Mouse (Mus musculus) limb, embryonic 12.5 days (tissue): ENCODE results near the gene Tomm40. TPM values are rescaled to one million over a fixed set of nuclear protein-coding genes. Genes with fewer than 3 reads are reported as not detected.

ENCODE experiments used
- ATAC-seq: fragments of 200-750 bp; cut with Nextera tagmentation; 2 replicates; pipeline ENCODE4 v1.8.0; 2017; ENCODE audit warnings: low read depth, moderate TSS enrichment; ENCODE audit not compliant: insufficient number of reproducible peaks, insufficient read depth, low FRiP score, low TSS enrichment
- H3K27ac ChIP-seq: fragments of 300-500 bp; sonication (generic); 2 replicates; pipeline ENCODE4 v1.5.1; 2016; ENCODE audit warnings: mild to moderate bottlenecking, moderate library complexity
- H3K27me3 ChIP-seq: fragments of 300-500 bp; sonication (generic); 2 replicates; pipeline ENCODE4 v1.6.1; 2016; ENCODE audit warnings: mild to moderate bottlenecking, moderate library complexity
- H3K36me3 ChIP-seq: fragments of 300-500 bp; sonication (generic); 2 replicates; pipeline ENCODE4 v1.6.1; 2016; ENCODE audit warnings: mild to moderate bottlenecking, moderate library complexity
- H3K4me1 ChIP-seq: fragments of 300-500 bp; sonication (generic); replicated peaks from 2 replicates; pipeline ENCODE4 v1.6.1; 2016
- H3K4me2 ChIP-seq: fragments of 300-500 bp; sonication (generic); 2 replicates; pipeline ENCODE4 v1.6.1; 2016; ENCODE audit warnings: mild to moderate bottlenecking, moderate library complexity
- H3K4me3 ChIP-seq: fragments of 300-500 bp; sonication (generic); replicated peaks from 2 replicates; pipeline ENCODE4 v1.5.1; 2016; ENCODE audit warnings: mild to moderate bottlenecking
- H3K9ac ChIP-seq: fragments of 300-500 bp; sonication (generic); replicated peaks from 2 replicates; pipeline ENCODE4 v1.6.1; 2016; ENCODE audit warnings: mild to moderate bottlenecking, moderate library complexity
- H3K9me3 ChIP-seq: fragments of 300-500 bp; sonication (generic); 2 replicates; pipeline ENCODE4 v1.6.1; 2016; ENCODE audit warnings: mild to moderate bottlenecking, moderate library complexity
- whole genome bisulfite sequencing: fragments of 180-500 bp; shearing (Covaris S2); methylation state at CpG from one replicate; pipeline ENCODE4 v1.1.7; 2016; 5-methylcytosine and 5-hydroxymethylcytosine counted together
- polyA plus RNA-seq: library from polyadenylated mRNA; unstranded; fragments of >200 nt; fragmentation: Nextera tagmentation; extraction: Ambion mirVana; gene quantifications from 2 replicates; pipeline ENCODE4 v1.2.1, GENCODE M21; 2016

Gene Tomm40
- polyA plus RNA-seq, 1 experiment from 2014 or later = 174 TPM

DNA sequence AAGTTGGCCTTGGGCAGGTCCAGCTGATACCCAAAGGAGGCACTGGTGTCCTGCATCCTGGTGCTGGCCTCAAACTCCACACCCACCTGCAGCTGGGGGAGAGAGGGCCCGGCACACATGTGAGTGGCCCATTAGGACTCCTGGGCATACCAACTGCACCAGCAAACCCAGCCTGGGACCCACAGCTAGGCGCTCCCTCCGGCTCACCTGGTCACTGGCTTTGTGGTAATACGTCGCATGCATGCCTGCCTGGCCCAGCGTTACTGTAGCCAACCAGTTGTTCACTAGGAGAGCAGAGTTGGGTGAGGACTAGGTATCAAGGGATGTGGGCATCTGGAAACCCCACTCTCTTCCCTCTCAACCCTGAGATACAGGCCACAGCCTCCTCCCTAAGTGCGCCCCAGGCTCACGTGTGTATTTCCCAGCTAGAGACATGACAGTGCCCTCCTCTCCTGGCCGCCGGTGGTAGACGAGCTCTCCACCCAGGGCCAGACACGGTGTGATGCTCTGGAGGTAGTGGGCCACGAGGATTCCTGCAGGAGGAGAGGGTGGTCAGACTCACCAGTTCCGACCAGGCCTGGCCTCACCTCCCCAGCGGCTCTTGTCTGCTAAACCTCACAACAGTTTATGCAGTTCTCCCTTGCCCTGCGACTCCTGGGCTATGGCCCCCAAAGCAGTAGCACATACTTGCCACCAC, 12.2 kb downstream of the Tomm40 start:
- WGBS = 92% methylated on average over 16 of the region's 16 CpGs
- no peak overlapping the region for H3K4me3 ChIP-seq
- H3K4me2 ChIP-seq = no peak overlapping the region
- H3K9me3 ChIP-seq = no peaks in the 10 kb centered on the region
- H3K4me1 ChIP-seq = peaks cover 22% of the 10 kb centered on the region
- peaks cover 63% of the 10 kb centered on the region for H3K36me3 ChIP-seq
- H3K9ac ChIP-seq = no peak overlapping the region
- no peak overlapping the region for H3K27ac ChIP-seq
- peaks cover 4% of the 10 kb centered on the region for H3K27me3 ChIP-seq
- no peak for ATAC-seq

DNA sequence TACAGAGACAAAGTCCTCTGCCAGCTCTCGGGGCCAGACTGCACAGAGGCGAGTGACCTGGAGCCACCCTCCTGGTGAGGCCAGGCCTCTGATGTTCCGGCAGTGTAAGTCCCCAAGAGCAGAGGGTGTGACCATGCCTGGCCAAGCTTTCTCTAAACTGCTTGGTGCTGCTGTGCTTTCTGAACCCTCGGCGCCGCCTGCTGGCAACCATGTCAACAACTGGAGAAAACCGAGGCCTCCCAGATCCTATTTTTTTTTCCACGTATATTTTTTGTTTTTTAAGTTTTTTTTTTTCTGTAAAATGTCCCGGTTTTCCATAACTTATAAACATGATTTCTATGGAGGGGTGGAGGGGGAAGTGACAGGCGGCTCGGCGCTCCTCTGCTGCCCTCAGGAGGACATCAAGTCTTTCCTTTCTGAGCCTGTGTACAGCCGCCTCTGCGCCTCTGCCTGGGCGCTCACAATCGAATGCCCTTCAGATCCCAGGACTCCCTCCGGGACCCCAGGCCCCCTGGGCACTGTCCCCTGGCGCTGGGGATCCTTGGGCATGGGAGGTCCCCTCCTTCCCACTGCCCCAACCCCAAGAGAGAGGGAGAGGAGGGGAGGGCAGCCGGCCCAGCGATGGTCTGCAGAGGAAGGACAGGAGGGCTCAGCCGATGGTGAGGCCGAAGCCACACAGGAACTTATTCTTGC, 14.0 kb downstream of the Tomm40 start:
- 0 out of 2 replicates have a peak, but pooled peaks have one; percentile 61 for ATAC-seq
- 34% methylated on average over 22 of the region's 22 CpGs for WGBS
- no peak overlapping the region for H3K4me2 ChIP-seq

DNA sequence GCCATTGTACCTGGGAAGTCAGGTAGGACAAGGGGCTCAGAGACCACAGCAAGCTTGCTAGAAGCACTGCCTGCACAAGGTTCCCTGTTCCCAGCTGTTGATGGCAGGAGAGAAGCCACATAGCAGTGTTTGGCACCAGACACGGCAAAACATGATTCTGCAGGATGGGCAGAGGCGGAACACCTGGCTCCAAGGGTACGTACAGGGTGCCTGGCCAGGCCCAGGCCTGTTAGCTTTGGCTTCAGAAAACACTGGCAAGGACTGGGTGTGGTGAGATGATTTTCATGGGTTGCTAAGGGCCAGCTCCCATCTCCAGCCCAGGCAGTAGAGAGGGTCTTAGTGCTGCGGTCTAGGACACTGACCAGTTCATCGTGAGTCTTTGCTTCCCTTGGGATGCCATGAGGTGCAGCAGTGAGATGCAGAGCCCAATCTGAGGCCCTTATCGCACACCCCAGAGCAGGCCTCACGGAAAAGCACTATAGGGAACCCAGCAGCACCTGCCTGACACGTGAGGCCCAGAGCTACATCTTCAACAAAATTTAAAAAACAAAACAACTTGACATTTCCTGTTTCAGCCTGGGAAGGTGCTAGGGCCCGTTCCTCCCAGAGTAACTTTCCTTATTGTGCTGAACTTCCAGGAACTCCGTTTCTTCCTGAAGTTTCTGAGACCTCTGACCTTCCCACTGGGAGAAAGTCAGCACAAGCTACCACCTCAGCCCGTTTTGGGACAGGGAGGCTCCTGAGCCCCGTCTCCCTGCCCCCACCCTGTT, 14.8 kb downstream of the Tomm40 start:
- peaks cover 25% of the 10 kb centered on the region for H3K4me1 ChIP-seq
- H3K36me3 ChIP-seq = peaks cover 54% of the 10 kb centered on the region
- H3K9me3 ChIP-seq = no peaks in the 10 kb centered on the region
- ATAC-seq = no peak
- H3K4me2 ChIP-seq = no peak overlapping the region
- H3K27me3 ChIP-seq = peaks cover 10% of the 10 kb centered on the region
- 0 out of 2 replicates have a peak overlapping the region, but pooled peaks have one; percentile 31 for H3K27ac ChIP-seq
- no peak overlapping the region for H3K9ac ChIP-seq
- no peak overlapping the region for H3K4me3 ChIP-seq
- 61% methylated on average over 12 of the region's 12 CpGs for WGBS

More for the DNA sequence above, 14.0 kb downstream of the Tomm40 start:
- H3K4me3 ChIP-seq = no peak overlapping the region
- peaks cover 53% of the 10 kb centered on the region for H3K36me3 ChIP-seq
- H3K9ac ChIP-seq = no peak overlapping the region
- peaks cover 25% of the 10 kb centered on the region for H3K4me1 ChIP-seq
- peak overlapping the region; percentile 64; the same call in 1 of the 2 replicates for H3K27ac ChIP-seq
- no peaks in the 10 kb centered on the region for H3K9me3 ChIP-seq
- H3K27me3 ChIP-seq = peaks cover 10% of the 10 kb centered on the region

DNA sequence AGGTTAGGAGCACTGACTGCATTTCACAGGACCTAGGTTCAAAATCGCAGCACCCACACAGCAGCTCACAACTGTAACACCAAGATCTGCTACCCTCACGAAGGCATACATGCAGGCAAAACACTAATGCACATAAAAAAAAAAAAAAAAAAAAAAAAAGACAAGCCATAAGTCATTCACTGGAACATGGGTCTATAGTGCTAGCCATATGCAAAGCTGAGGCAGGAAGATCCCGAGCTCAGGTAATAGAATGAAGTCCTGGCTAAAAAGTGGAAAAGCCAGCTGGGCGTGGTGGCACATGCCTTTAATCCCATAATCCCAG, 15.4 kb downstream of the Tomm40 start:
- H3K4me2 ChIP-seq = no peak overlapping the region
- no peaks in the 10 kb centered on the region for H3K9me3 ChIP-seq
- H3K4me3 ChIP-seq = no peak overlapping the region
- H3K36me3 ChIP-seq = peaks cover 47% of the 10 kb centered on the region
- 83% methylated on average over 4 of the region's 4 CpGs for WGBS
- no peak for ATAC-seq
- H3K27ac ChIP-seq = no peak overlapping the region
- no peak overlapping the region for H3K9ac ChIP-seq
- peaks cover 10% of the 10 kb centered on the region for H3K27me3 ChIP-seq
- peaks cover 25% of the 10 kb centered on the region for H3K4me1 ChIP-seq

- Histone ChIP-seq H3K27ac (0 out of 2 replicates have a peak within 1 kb of the TSS, but pooled peaks have one; percentile 23), H3K9me3 (no peaks in the 10 kb centered on the region), H3K27me3 (peaks cover 10% of the 10 kb centered on the region), H3K4me3 (peak within 1 kb of the TSS; percentile 40), H3K9ac (peak within 1 kb of the TSS; percentile 31), H3K4me2 (peak within 1 kb of the TSS; percentile 67), H3K36me3 (peaks cover 41% of the 10 kb centered on the region), H3K4me1 (peaks cover 25% of the 10 kb centered on the region)
- 0 out of 2 replicates have a peak, but pooled peaks have one; percentile 13 for ATAC-seq
- WGBS = under 1% methylated on average over 20 of the region's 20 CpGs
Measured at GRCm38 (mm10) chr7:19698907-19699826, 16.1 kb downstream of the Tomm40 start, which contains the start of gene Apoe. TSS of gene Apoe (minus strand) at chr7:19699188.

- 2% methylated on average over 28 of the region's 28 CpGs for WGBS
- peak overlapping the region; percentile 67 for H3K4me2 ChIP-seq
- no peak; the same call in 1 of the 2 replicates for ATAC-seq
Measured at GRCm38 (mm10) chr7:19697949-19698906, 17.0 kb downstream of the Tomm40 start.

GRCm38 (mm10) chr7:19696336-19696873, 18.8 kb downstream of the Tomm40 start:
- Histone ChIP-seq H3K27ac (no peak overlapping the region), H3K9ac (no peak overlapping the region), H3K4me2 (no peak overlapping the region), H3K36me3 (peaks cover 14% of the 10 kb centered on the region), H3K4me3 (no peak overlapping the region), H3K4me1 (peaks cover 31% of the 10 kb centered on the region), H3K27me3 (peaks cover 10% of the 10 kb centered on the region), H3K9me3 (no peaks in the 10 kb centered on the region)
- WGBS = 92% methylated on average over 34 of the region's 34 CpGs
- ATAC-seq = no peak

More at GRCm38 (mm10) chr7:19697949-19698906, 17.0 kb downstream of the Tomm40 start:
- Histone ChIP-seq H3K4me1 (peaks cover 29% of the 10 kb centered on the region), H3K36me3 (peaks cover 32% of the 10 kb centered on the region), H3K4me3 (peak overlapping the region; percentile 40), H3K9ac (peak overlapping the region; percentile 31), H3K27ac (0 out of 2 replicates have a peak overlapping the region, but pooled peaks have one; percentile 23), H3K9me3 (no peaks in the 10 kb centered on the region), H3K27me3 (peaks cover 10% of the 10 kb centered on the region)

GRCm38 (mm10) chr7:19695881-19696280, 19.4 kb downstream of the Tomm40 start:
- no peak overlapping the region for H3K9ac ChIP-seq
- WGBS = 89% methylated on average over 6 of the region's 6 CpGs
- no peaks in the 10 kb centered on the region for H3K9me3 ChIP-seq
- no peak overlapping the region for H3K4me2 ChIP-seq
- H3K4me3 ChIP-seq = no peak overlapping the region
- peaks cover 30% of the 10 kb centered on the region for H3K4me1 ChIP-seq
- H3K27me3 ChIP-seq = peaks cover 10% of the 10 kb centered on the region
- H3K36me3 ChIP-seq = peaks cover 12% of the 10 kb centered on the region
- no peak overlapping the region for H3K27ac ChIP-seq
- ATAC-seq = no peak

GRCm38 (mm10) chr7:19695213-19695594, 20.0 kb downstream of the Tomm40 start:
- Histone ChIP-seq H3K9ac (no peak overlapping the region), H3K27ac (no peak overlapping the region), H3K27me3 (peaks cover 10% of the 10 kb centered on the region), H3K4me2 (no peak overlapping the region), H3K4me3 (no peak overlapping the region), H3K4me1 (peaks cover 25% of the 10 kb centered on the region), H3K36me3 (peaks cover 12% of the 10 kb centered on the region), H3K9me3 (no peaks in the 10 kb centered on the region)
- no peak for ATAC-seq
- WGBS = 62% methylated on average over 8 of the region's 8 CpGs
